Mouse (Mus musculus) megakaryocyte, embryonic 14.5 days (primary cell): ENCODE results near the gene Notch4.

ENCODE experiments used
- FLI1 ChIP-seq: IDR thresholded peaks from 2 replicates; pipeline ENCODE4 v1.6.1; 2012; ENCODE audit warnings: low read length, inconsistent platforms, mixed read lengths
- GATA1 ChIP-seq: IDR thresholded peaks from 3 replicates; pipeline ENCODE4 v1.6.1; 2012; ENCODE audit warnings: mixed read lengths, low read length, inconsistent platforms, borderline replicate concordance

GRCm38 (mm10) chr17:34569919-34570318 lies 5.9 kb downstream of the Notch4 start:
- TF ChIP-seq GATA1 (no peak), FLI1 (no peak)
